ENCODE assay signal across 18 mouse cellular contexts in the genomic region with DNA sequence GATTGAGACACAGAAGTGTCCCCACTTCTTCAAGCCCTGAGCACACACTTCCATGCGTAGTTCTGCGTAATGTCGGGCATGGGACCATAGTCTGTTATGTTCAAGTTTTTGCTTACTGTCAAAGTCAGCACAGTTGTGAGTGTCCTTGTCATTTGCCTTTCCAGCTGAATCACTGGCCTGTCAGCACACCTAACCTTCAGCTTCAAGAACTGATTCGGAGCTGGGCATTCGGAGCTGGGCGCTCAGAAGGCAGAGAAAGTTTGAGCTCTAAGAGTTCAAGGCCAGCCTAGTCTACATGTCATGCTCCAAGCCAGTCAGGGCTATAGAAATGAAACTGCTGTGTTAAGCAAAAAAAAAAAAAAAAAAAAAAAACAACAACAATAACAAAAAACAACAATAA.
A peak's percentile ranks its signal among the peaks of the same experiment; 100 is the strongest.
DNase-seq lines count a peak whose midpoint lies in the region; ATAC-seq and TF ChIP-seq lines count a peak whose summit lies in the region.
"Had no signal": no experiment of that assay in that cellular context is flagged by ENCODE, and none has a peak within 500 bp of the region (broad histone marks: within the 10 kb centered on the region; RNA-seq: fewer than 3 reads in every experiment).

No protein-coding gene starts in this region.

- WGBS in midbrain, embryonic 11.5 days: 94% methylated on average over 6 of the region's 6 CpGs
- 98% methylated on average over 6 of the region's 6 CpGs for WGBS in midbrain, postnatal 0 days

- no peak for TF ChIP-seq CTCF in midbrain, postnatal 0 days (IDR thresholded peaks at IDR 0.05)

- no peak for ATAC-seq in midbrain, embryonic 11.5 days (ENCODE audit: low FRiP score)
- ATAC-seq in midbrain, postnatal 0 days (ENCODE audit: low FRiP score): no peak
- ATAC-seq: forebrain, embryonic 13.5 days; forebrain, embryonic 15.5 days; forebrain, postnatal 0 days had no signal

- no peaks in the 10 kb centered on the region for H3K9me3 ChIP-seq in midbrain, embryonic 11.5 days (ENCODE audit: control insufficient read depth, low read length)
- H3K9me3 ChIP-seq in midbrain, postnatal 0 days (ENCODE audit: low read length): no peaks in the 10 kb centered on the region
- H3K9me3 ChIP-seq: embryonic facial prominence, embryonic 10.5 days; embryonic facial prominence, embryonic 12.5 days; forebrain, embryonic 13.5 days; forebrain, embryonic 15.5 days had no signal

- no peak overlapping the region for H3K4me2 ChIP-seq in midbrain, embryonic 11.5 days
- H3K4me2 ChIP-seq in midbrain, postnatal 0 days (ENCODE audit: low read depth, low read length, poor library complexity, severe bottlenecking): no peak overlapping the region
- H3K4me2 ChIP-seq: embryonic facial prominence, embryonic 12.5 days; forebrain, embryonic 13.5 days; forebrain, embryonic 15.5 days had no signal

- no peaks in the 10 kb centered on the region for H3K36me3 ChIP-seq in midbrain, embryonic 11.5 days (ENCODE audit: control insufficient read depth, insufficient read depth, low read length)
- H3K36me3 ChIP-seq in midbrain, postnatal 0 days (ENCODE audit: insufficient read depth, low read length): no peaks in the 10 kb centered on the region
- H3K36me3 ChIP-seq: embryonic facial prominence, embryonic 10.5 days; embryonic facial prominence, embryonic 12.5 days; forebrain, embryonic 15.5 days had no signal

- H3K27me3 ChIP-seq in midbrain, embryonic 11.5 days (ENCODE audit: control insufficient read depth, insufficient read depth, low read length): no peaks in the 10 kb centered on the region
- no peaks in the 10 kb centered on the region for H3K27me3 ChIP-seq in midbrain, postnatal 0 days (ENCODE audit: insufficient read depth, low read length)
- H3K27me3 ChIP-seq: embryonic facial prominence, embryonic 12.5 days; forebrain, embryonic 13.5 days; forebrain, embryonic 15.5 days had no signal

- DNase-seq in midbrain, embryonic 11.5 days (ENCODE audit: low spot score, missing footprints): peak; percentile 62
- DNase-seq in midbrain, postnatal 0 days (ENCODE audit: low spot score): no peak
- DNase-seq in adrenal gland, adult 8-10 months: peak; percentile 47
- DNase-seq in adrenal gland, postnatal 14 days: peak; percentile 55
- DNase-seq in adrenal gland, postnatal 36 days: peak; percentile 42 to 61
- no peak for DNase-seq in spleen, adult 18-20 months
- DNase-seq in thymus, adult 18-20 months: no peak
- DNase-seq in spleen, adult 12 weeks (ENCODE audit: low spot score): no peak
- DNase-seq: cerebellum, adult 11 months; cerebellum, adult 18-20 months; cerebellum, adult 8-10 months; cerebellum, postnatal 10 days; cerebellum, postnatal 25 days; forebrain, postnatal 0 days had no signal

- H3K9ac ChIP-seq in midbrain, embryonic 11.5 days (ENCODE audit: low read length): no peak overlapping the region
- H3K9ac ChIP-seq in midbrain, postnatal 0 days (replicated peaks; ENCODE audit: low read length, poor library complexity, severe bottlenecking): no peak overlapping the region
- H3K9ac ChIP-seq: embryonic facial prominence, embryonic 12.5 days; forebrain, embryonic 13.5 days; forebrain, embryonic 15.5 days; forebrain, postnatal 0 days had no signal

- H3K4me1 ChIP-seq in midbrain, embryonic 11.5 days (ENCODE audit: control insufficient read depth, insufficient read depth, low read length): no peaks in the 10 kb centered on the region
- H3K4me1 ChIP-seq in midbrain, postnatal 0 days (ENCODE audit: insufficient read depth, low read length): no peaks in the 10 kb centered on the region

- H3K4me3 ChIP-seq in midbrain, embryonic 11.5 days (ENCODE audit: low read depth, low read length): no peak overlapping the region
- H3K4me3 ChIP-seq in midbrain, postnatal 0 days (ENCODE audit: low read depth, low read length): no peak overlapping the region
- H3K4me3 ChIP-seq: embryonic facial prominence, embryonic 10.5 days; embryonic facial prominence, embryonic 12.5 days; forebrain, embryonic 13.5 days; forebrain, embryonic 15.5 days had no signal

- H3K27ac ChIP-seq in midbrain, embryonic 11.5 days (ENCODE audit: low read depth, low read length): no peak overlapping the region
- no peak overlapping the region for H3K27ac ChIP-seq in midbrain, postnatal 0 days (ENCODE audit: low read depth, low read length)
- H3K27ac ChIP-seq: embryonic facial prominence, embryonic 10.5 days; embryonic facial prominence, embryonic 12.5 days; forebrain, embryonic 13.5 days; forebrain, embryonic 15.5 days had no signal

Comparison
In these comparisons a context has a peak if more than half of its experiments do, and no peak if none do; other contexts are left out.
1. DNase-seq: peak in midbrain, embryonic 11.5 days (single experiment), adrenal gland, adult 8-10 months (single experiment), adrenal gland, postnatal 14 days (single experiment) and adrenal gland, postnatal 36 days (2 of 2); none in midbrain, postnatal 0 days (single experiment), spleen, adult 18-20 months (0 of 2), thymus, adult 18-20 months (0 of 2) and spleen, adult 12 weeks (single experiment).